Mouse (Mus musculus): ENCODE measurements around the gene Cfap69.
"Not testable (repeated sequence)": the region's sequence is repeated elsewhere in the genome, so short reads cannot be mapped to it uniquely, and the experiment has no call there.

Gene Cfap69

DNA sequence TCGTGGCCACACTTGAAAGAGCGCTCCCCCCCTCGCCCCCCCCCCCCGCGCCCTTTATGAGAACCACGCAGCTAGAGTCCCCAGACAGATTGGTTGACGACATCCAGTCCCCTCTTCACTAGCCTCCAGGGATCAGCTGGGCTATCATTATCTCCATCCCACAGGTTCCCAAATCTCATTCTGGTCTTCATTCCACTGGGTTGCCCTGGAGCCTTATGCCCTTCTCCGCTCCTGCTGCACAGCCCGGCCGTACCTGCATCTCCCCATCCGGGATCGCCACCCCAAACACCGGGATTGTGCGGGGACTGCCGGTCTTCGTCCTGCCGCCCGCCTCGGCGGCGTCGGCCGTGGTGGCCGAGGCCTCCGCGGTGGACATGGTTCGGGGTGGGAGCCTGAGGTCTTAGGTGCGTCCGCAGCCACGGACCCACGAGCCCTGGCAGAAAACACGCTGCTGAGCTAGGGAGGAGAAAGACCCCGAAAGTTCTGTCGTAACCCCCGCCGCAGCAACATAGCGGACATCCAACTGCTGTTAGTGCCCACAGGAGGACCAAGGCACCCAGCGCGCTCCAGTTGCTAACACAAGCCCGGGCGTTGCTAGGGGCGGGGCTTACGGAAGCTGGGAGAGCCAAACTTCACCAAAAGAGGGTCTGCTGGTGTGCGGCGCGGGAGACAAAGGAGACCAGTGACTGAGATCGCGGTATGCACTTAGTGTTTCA lies at the start of gene Cfap69:
Gene Cfap69, minus strand, starts transcription at position 585 of the 716 bp plus-strand sequence.
- no peak for DNase-seq (ENCODE audit: low read depth in 2 of 2, low spot score in 2 of 2)

DNA sequence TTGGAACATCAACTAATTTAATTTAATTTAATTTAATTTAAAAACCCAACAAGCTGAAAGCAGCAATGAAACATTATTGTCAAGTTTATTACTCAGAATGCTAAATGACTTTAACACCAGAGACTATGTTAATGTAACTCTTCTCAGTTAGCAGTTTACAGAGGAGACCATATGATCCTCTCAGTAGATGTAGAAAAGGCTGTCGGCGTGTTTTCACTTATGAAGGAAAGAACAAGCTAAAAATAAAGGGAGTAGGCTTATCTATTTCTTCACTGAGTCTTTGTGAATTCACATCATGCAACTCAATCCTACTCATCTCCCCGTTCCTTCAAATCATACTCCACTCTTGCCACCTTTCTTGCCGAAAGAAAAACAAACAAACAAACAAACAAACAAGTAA lies 47.0 kb upstream of the Cfap69 start:
- no peak for DNase-seq (ENCODE audit: low read depth in 2 of 2, low spot score in 2 of 2)

DNA sequence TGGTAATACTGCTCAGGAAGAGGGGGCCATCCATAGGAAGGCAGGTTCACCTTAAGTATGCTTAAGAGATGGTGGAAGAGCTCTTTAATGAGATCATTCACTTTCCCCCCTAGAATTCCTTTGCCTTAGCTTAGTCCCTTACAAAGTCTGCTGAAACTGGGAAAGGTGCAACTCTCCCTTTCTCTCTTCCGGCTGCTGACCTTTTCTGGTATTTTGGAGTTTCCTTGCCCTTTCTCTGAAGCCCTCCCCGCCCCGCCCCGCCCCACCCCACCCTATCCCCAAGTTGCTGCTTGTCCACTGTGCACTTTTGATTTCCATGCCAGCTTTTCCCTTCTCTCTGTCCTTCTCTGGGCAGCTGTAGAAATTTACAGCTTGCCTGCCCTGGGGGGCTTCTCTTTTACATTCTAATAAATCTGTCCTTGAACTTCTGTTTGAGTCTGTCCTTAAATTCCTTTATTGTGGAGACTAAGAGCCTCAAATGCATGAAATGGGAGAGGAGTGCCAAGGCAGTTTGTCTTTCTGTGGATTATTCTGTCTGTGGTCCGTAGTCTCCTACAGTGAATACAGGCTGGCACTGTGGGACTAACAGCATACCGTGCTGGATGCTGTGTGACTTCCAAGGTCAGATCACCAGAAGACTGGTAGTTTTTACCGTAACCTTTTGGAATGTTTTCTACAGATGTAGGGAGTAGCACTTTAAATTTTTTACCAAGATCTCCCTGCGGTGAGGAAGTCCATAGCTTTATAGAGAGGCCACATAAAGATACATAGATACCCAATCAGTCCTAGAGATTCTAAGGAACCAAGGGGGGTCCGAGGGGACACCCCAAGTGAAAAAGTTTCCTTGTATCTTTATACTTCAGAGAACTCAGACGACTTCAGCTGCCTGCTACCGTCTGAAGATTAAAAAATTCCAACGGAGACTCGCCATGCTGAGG lies 43.6 kb upstream of the Cfap69 start:
- no peak for DNase-seq (ENCODE audit: low read depth in 2 of 2, low spot score in 2 of 2)

DNA sequence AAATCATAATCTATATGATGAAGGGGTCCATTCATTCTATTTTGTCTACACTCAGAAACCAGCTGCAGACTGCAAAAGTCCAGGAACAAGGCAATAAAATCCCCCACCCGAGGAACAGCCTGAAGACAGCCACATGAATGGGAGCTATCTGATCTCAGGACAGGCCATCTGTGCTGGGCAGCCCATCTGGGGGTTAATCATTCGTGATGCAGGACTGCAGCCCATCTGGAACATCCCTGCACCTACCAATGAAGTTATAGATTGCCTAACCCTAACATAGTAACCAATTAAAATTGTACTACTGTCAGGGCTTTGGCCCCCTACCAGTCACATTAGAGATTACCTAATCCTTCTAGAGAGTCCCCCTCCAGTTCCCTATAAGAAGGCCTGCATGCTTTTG lies 41.0 kb upstream of the Cfap69 start:
- no peak for DNase-seq (ENCODE audit: low read depth in 2 of 2, low spot score in 2 of 2)

DNA sequence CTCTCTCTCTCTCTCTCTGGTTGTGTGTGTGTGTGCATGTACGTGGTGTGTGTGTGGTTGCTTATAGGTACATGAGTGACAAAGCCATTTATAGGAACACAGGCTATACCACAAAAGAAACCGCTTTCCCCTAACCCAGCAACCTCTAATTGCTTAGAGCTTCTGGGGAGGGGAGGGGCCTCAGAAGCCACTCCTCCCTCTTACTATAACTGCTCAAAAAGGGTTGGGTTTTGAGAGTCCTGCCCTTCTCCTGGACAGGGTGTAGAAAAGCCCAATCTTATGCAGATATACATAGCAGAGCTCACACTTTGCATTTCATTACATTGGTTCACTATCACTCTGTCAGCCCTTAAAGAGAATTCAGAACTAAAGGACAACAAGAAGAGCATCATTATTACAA lies 36.3 kb upstream of the Cfap69 start:
- DNase-seq (ENCODE audit: low read depth in 2 of 2, low spot score in 2 of 2): no peak

DNA sequence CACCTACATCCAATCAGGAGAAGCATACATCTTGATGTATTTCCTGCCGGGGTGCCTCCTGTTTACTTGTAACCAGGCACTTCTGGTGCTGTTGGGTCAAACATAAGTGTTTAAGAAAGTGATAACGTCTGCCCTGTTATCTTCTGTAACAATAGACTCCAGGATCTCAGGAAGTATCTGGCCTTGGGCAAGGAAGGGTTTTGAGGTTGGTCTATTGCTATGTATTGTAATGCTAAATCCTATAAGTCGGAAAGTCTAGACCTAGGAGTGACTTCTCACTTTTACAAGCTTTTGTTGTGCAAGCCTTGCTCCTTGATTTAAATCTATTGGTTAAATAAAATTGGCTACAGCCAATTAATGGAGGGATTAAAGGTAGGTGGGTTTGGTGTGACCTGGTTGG lies 34.8 kb upstream of the Cfap69 start:
- DNase-seq (ENCODE audit: low read depth in 2 of 2, low spot score in 2 of 2): no peak

DNA sequence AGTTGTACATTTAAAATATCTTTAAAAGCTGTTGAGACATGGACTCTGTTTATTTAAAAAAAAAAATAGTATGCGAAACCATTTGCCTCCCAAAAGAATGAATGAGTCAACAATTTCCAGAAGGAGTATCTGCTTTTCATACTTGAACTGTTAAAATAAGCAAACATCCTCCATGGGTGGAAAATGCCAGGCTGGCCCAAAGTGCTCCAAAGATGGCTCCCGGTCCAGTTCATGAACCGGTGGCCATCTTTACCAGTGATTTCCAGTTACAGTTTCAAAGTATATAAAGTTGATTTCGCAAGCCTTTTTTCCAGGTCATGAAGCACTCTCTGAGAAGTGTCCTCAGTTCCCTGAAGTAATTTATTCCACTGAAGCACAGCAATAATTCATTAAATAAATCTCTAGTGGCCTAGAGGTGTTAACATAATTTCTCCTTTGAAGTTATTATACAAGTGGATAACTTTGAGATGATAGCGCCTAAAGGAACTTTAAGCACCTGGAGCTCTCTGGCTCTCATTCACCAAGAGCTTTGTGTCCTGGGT lies 31.4 kb upstream of the Cfap69 start:
- DNase-seq (ENCODE audit: low read depth in 2 of 2, low spot score in 2 of 2): no peak

DNA sequence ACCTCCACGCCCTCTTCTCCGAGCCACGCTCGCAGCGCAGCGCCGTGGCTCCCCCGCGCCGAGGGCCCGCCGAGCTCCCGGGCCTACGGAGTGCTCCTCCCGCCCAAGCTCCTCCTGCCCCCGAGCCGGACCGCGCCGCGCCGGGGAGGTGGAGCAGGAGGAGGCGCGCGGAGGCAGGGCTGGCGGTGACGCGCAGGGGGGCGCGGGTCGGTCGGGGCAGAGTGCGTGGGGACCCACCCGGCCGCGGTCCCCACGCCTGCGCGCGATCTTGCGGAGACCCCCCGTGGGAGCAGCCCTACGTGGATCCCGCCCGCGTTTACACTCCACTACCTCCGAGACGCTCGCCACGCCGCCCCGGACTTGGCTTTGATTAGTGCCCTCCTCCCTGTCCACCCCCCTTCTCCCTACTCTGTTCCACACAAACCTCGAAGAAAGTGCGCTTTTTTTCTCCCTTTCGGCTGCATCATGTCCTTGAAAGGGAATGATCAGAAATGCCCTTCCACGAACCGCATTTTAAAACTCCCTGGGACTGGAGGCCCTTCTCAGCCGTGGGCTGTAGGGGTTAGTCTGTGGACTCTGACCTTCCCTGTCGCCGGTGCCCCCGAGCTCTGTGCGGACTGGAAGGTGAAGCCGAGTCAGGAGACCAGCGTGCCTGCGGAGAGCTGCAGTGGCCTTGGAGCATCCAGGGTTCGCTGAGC lies 30.1 kb upstream of the Cfap69 start, which contains the start of gene Steap2:
Gene Steap2, minus strand, starts transcription at position 623 of the 698 bp plus-strand sequence.
- no peak for DNase-seq (ENCODE audit: low read depth in 2 of 2, low spot score in 2 of 2)

DNA sequence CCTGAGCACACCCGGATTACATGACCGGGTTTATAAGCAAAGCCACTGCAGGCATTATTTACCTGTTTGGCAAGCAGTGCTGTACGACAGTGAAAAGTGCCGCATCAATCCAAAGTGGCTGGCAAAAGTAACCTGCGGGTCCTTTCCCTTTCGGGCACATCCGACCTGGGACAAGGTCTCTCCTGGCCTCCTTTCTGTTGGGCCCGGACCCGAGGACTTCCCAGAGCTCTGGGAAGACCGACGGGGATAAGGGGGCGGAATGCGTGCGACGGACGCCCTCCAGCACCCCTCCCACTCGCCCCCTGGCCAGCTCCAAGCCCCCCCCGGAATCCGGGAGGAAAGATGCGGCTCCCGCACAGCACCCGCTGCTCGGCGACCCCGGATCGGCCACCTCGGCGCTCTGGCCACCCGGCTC lies 29.5 kb upstream of the Cfap69 start:
- no peak for DNase-seq (ENCODE audit: low read depth in 2 of 2, low spot score in 2 of 2)

DNA sequence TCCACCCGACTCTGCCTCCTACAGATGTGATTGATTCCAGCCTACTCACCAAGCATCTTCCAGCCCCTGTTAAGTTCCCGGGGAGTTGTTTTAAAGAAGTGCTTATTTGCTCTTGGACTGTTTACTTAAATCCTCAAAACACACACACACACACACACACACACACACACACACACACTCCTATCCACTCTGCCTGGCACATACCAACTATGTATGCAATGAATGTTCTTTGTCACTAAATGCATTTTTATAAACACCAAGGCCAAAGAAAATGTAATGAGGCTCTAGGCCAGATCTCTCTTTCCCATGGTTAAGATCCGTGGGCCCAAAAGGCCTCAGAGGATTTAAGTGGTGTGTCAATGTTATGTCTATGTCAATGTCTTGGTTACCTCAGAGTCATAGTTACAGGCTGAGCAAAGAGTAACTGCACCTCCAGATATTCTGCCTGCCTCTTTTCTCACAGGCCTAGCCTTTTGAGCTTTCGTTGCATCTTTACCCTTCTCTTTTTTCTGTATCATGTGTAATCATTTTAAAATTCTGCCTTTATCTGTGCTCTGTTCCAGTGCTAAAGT lies 28.2 kb upstream of the Cfap69 start:
- DNase-seq (ENCODE audit: low read depth in 2 of 2, low spot score in 2 of 2): no peak

DNA sequence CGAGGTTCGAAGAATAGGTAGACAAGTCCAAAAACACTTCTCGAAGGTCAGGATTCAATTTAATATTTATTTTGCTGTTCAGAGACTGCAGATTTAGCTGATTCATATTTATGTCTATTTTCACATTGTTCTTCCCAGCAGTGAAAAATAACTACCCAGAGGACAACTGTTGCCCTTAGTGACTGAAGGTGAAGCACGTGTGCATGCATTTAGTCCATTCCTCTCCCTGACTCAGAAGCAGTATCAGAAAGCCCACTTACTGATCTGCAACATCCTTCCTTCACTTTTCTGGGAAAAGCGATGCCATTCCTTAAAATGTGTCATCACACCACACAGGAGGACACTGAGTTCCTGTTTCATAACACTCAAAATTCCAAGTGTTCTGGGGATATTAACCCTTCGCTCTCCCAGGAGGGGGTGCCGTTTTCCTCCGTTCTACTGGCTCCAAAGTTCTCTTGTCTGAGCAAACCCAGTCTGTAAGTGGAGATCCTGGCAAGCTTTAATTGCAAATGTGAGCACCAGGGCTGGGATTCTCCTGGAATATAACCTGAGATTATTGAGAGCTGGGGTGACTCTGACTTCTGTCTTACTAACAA lies 25.0 kb upstream of the Cfap69 start:
- no peak for DNase-seq (ENCODE audit: low read depth in 2 of 2, low spot score in 2 of 2)

DNA sequence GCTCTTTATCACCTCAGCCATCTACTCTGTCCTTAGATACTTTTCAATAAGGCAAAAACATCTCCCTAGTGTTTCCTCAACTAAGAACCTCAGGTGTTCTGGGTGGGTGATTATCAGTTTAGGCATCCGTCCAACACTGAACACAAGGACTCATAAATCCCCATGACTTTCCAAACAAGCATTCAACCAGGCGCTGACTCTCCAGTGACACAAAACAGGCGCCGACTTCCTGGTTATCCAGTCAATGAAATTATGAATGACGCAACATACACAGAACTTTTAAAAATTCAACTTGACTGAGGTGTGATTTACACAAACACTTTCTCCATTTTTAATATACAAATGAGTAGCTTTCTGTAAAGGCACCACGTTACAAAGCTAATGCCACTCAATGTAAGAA lies 24.2 kb upstream of the Cfap69 start:
- no peak for DNase-seq (ENCODE audit: low read depth in 2 of 2, low spot score in 2 of 2)

DNA sequence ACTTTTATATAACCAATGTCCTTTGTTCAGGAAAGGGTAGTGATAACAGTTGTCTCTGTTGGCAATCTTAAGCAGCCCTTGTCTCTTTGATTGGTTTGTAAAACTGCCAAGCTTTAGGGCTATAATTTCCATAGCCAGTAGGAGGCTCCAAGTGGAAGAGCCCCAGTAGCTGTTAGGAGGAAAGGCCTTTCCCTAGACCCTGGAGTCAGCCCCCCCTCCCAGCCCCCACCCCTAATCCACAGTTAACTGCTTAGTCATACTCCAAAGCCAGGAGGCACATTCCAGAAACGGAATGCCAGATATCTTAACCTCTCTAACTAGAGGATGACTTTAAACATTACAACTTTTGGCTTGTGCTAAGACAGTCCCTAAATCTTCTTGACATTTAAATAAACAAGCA lies 22.9 kb upstream of the Cfap69 start:
- DNase-seq (ENCODE audit: low read depth in 2 of 2, low spot score in 2 of 2): no peak

DNA sequence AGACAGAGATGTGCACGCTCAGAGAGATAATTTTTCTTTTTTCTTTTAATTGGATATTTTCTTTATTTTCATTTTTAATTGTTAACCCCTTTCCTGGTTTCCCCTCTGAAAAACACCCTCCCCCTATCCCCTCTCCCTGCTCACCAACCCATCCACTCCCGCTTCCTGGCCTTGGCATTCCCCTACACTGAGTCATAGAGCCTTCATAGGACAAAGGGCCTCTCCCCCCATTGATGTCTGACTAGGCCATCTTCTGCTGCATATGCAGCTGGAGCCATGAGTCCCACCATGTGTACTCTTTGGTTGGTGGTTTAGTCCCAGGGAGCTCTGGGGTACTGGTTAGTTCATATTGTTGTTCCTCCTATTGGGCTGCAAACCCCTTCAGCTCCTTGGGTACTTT lies 20.9 kb upstream of the Cfap69 start:
- DNase-seq (ENCODE audit: low read depth in 2 of 2, low spot score in 2 of 2): not testable (repeated sequence)

DNA sequence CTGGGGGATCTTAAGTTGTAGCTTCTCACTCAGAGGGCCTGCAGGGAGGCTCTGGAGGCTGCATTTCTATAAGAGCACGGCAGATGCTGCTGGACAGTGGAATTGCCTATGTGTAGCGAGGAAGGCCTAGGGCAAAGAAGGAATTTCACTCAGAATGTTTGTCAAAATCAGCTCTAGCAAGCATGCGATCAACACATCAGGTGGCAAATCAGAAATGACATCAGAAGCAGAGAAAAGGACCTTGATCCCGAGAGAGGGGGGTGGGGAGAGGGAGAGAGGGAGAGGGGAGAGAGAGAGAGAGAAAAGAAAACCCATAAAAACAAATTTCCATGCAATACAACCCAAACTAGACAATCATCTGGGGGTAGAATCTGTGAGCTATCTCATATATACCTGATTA lies 19.3 kb upstream of the Cfap69 start:
- no peak for DNase-seq (ENCODE audit: low read depth in 2 of 2, low spot score in 2 of 2)

DNA sequence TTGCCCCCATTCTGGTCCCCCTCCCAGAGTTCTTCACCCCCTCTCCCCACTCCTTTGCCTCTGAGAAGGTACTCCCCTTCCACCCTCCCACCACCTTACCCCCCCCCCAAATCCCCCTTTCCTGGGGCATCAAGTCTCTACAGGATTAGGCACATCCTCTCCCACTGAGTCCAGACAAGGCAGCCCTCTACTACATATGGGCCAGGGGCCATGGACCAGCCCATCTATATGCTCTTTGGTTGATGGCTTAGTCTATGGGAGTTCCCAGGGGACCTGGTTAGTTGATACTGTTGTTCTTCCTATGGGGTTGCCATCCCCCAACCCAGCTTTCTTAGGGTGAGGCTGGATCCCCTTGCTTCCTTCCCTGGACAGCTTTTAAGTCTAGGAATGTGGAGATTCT lies 15.4 kb upstream of the Cfap69 start:
- no peak for DNase-seq (ENCODE audit: low read depth in 2 of 2, low spot score in 2 of 2)

DNA sequence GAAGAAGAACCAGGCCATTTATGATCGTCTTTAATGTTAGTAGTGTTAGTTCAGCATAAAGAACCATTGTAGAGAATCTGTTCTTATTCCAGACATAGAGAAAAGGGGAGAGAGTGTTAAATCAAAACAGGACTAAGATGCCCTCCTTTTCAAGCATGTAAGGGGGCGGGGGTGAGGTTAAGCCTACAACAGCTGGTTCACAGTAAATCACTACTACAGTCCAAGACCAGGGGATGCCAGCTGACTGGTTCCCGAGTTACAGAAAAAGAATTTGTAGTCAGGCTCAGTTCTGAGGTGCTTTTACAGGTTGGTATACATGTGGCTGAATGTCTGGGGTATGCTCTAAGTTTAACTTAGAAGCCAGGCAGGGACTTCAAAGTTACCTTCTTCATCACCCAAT lies 12.0 kb upstream of the Cfap69 start:
- DNase-seq (ENCODE audit: low read depth in 2 of 2, low spot score in 2 of 2): no peak

DNA sequence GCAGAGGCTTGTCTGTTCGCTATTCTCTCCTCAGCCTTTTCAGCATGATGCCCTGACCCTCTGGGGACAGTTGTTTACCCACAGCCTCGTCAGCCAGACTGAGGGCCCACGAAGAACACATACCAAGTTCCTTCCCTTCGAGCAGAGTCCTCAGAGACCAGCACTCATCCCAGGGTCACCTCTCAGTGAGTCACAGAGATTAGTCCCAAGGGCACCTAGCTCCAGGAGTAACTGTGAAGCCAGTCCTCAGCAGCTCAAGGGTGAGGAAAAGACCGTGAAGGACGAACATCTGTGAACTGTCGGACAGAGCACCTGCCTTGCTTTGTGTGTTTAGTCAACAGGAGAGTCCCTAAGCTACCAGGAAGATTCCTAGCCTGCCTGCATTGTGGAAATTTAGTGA lies 4.9 kb upstream of the Cfap69 start:
- no peak for DNase-seq (ENCODE audit: low read depth in 2 of 2, low spot score in 2 of 2)

DNA sequence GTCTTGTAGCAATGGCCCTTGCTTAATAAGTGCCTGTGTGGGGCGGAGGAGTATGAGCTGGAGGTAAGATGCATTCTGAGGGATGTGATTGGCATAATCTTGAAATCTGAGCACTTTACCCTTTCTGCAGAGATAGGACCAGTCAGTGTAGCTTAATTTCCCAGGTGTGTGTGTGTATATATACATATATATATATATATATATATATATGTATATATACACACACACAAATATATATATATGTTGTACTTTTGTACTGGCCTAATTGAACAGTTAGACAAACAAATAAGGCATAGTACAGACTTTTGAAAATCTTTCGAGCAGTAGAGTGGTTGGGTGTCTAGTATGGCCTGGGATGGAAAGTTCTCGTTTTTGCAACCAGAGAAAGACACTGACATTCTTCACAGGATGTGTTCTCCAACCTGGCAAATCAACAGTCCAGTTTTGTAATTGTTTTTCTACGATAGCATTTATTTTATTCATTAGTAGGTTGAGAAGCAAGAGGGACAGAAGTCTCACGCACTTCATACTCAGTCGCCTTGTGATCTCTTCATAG lies 410 bp upstream of the Cfap69 start:
- DNase-seq (ENCODE audit: low read depth in 2 of 2, low spot score in 2 of 2): no peak

DNA sequence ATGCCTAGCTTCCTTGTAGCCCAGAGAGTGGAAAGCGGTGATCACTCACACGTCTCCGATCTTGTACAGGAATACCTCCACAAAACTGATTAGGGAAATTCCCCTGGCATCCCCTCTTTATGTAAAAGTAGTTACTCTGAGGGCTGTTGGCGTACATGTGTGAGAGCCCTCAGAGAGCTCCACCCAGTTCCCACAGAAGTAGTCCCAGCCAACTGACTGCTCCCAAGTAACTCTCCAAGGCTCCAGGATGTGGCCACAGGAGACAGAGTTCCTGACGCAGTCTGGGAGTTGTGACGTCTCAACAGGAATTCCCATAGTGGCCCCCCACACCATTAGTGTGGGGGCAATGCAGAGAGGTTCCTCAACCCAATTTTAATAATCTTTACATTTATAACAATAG lies 982 bp downstream of the Cfap69 start:
- DNase-seq (ENCODE audit: low read depth in 2 of 2, low spot score in 2 of 2): no peak

All from CD8-positive naive resting alpha-beta T cell, adult 2 months (primary cell).